Mouse (Mus musculus): ENCODE data around the gene Ppp1r2. TPM values are rescaled to one million over a fixed set of nuclear protein-coding genes. Genes with fewer than 3 reads are reported as not detected.

Ppp1r2 gene
- polyA plus RNA-seq, 1 experiment from 2014 or later: 36.8 TPM

- Histone ChIP-seq H3K36me3 (replicated peaks; ENCODE audit: insufficient read depth, low read length) (no peaks in the 10 kb centered on the region), H3K9me3 (ENCODE audit: low read length) (no peaks in the 10 kb centered on the region), H3K4me3 (ENCODE audit: low read depth, low read length) (no peak overlapping the region), H3K4me2 (ENCODE audit: low read depth, low read length) (no peak overlapping the region), H3K9ac (replicated peaks) (no peak overlapping the region), H3K27me3 (ENCODE audit: insufficient read depth, low read length) (no peaks in the 10 kb centered on the region), H3K27ac (ENCODE audit: low read depth) (no peak overlapping the region), H3K4me1 (ENCODE audit: insufficient read depth) (no peaks in the 10 kb centered on the region; the same call in 1 of the 2 replicates)
- ATAC-seq (no peak), DNase-seq (no peak)
- TF ChIP-seq EP300 (IDR thresholded peaks at IDR 0.05; ENCODE audit: low read depth) (no peak), CTCF (IDR thresholded peaks at IDR 0.05; ENCODE audit: low read depth) (no peak)
- WGBS (ENCODE audit: insufficient replicate concordance): 83% methylated on average over 5 of the region's 5 CpGs
These were observed 30.3 kb upstream of the Ppp1r2 start for GRCm38 (mm10) chr16:31305199-31305919.

DNA sequence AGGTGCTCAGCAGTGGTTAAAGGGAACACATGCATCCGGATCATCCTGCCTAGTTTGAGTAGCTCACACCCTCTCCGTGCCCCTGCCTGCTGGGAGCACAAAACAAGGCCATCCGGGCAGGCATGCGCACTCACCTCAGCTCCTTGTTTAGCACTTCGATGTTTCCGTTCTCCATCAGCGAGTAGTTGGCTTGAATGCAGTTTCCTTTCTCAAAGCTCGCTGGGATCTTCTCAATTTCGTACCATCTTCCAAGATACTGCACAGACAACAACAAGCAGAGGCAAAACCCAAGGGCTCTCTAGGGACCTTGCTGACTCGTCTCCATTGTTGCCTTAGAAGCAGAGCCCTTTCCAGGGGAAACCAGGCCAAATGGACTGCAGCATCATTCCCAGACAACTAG, 28.2 kb upstream of the Ppp1r2 start:
- Histone ChIP-seq H3K4me2 (ENCODE audit: low read depth, low read length) (no peak overlapping the region), H3K36me3 (replicated peaks; ENCODE audit: insufficient read depth, low read length) (no peaks in the 10 kb centered on the region), H3K4me3 (ENCODE audit: low read depth, low read length) (no peak overlapping the region), H3K27me3 (ENCODE audit: insufficient read depth, low read length) (no peaks in the 10 kb centered on the region), H3K27ac (ENCODE audit: low read depth) (no peak overlapping the region), H3K9me3 (ENCODE audit: low read length) (no peaks in the 10 kb centered on the region), H3K4me1 (ENCODE audit: insufficient read depth) (no peaks in the 10 kb centered on the region; the same call in 1 of the 2 replicates), H3K9ac (replicated peaks) (no peak overlapping the region)
- TF ChIP-seq CTCF (IDR thresholded peaks at IDR 0.05; ENCODE audit: low read depth): no peak
- no peak for TF ChIP-seq EP300 (IDR thresholded peaks at IDR 0.05; ENCODE audit: low read depth)
- WGBS (ENCODE audit: insufficient replicate concordance): 69% methylated on average over 10 of the region's 10 CpGs
- ATAC-seq (no peak), DNase-seq (no peak)

- no peak overlapping the region for H3K4me2 ChIP-seq (ENCODE audit: low read depth, low read length)
- DNase-seq (no peak), ATAC-seq (no peak)
- H3K4me3 ChIP-seq (ENCODE audit: low read depth, low read length): no peak overlapping the region
- H3K27ac ChIP-seq (ENCODE audit: low read depth): no peak overlapping the region
- no peaks in the 10 kb centered on the region; the same call in 1 of the 2 replicates for H3K4me1 ChIP-seq (ENCODE audit: insufficient read depth)
- no peak for TF ChIP-seq CTCF (IDR thresholded peaks at IDR 0.05; ENCODE audit: low read depth)
- H3K36me3 ChIP-seq (replicated peaks; ENCODE audit: insufficient read depth, low read length): no peaks in the 10 kb centered on the region
- no peaks in the 10 kb centered on the region for H3K27me3 ChIP-seq (ENCODE audit: insufficient read depth, low read length)
- 52% methylated on average over 6 of the region's 6 CpGs for WGBS (ENCODE audit: insufficient replicate concordance)
- H3K9me3 ChIP-seq (ENCODE audit: low read length): no peaks in the 10 kb centered on the region
- no peak overlapping the region for H3K9ac ChIP-seq (replicated peaks)
These were observed 25.9 kb upstream of the Ppp1r2 start for GRCm38 (mm10) chr16:31300883-31301532.

- Histone ChIP-seq H3K4me1 (ENCODE audit: insufficient read depth) (no peaks in the 10 kb centered on the region; the same call in 1 of the 2 replicates), H3K9me3 (ENCODE audit: low read length) (no peaks in the 10 kb centered on the region), H3K36me3 (replicated peaks; ENCODE audit: insufficient read depth, low read length) (no peaks in the 10 kb centered on the region), H3K27me3 (ENCODE audit: insufficient read depth, low read length) (no peaks in the 10 kb centered on the region), H3K4me3 (ENCODE audit: low read depth, low read length) (no peak overlapping the region), H3K27ac (ENCODE audit: low read depth) (no peak overlapping the region), H3K9ac (replicated peaks) (no peak overlapping the region), H3K4me2 (ENCODE audit: low read depth, low read length) (no peak overlapping the region)
- TF ChIP-seq EP300 (IDR thresholded peaks at IDR 0.05; ENCODE audit: low read depth) (no peak), CTCF (IDR thresholded peaks at IDR 0.05; ENCODE audit: low read depth) (no peak)
- DNase-seq: no peak
- ATAC-seq: no peak
- WGBS (ENCODE audit: insufficient replicate concordance): 48% methylated on average over 7 of the region's 7 CpGs
These were observed 25.4 kb upstream of the Ppp1r2 start for GRCm38 (mm10) chr16:31300467-31300866.

- Histone ChIP-seq H3K4me3 (ENCODE audit: low read depth, low read length) (no peak overlapping the region), H3K36me3 (replicated peaks; ENCODE audit: insufficient read depth, low read length) (no peaks in the 10 kb centered on the region), H3K9ac (replicated peaks) (no peak overlapping the region), H3K4me1 (ENCODE audit: insufficient read depth) (no peaks in the 10 kb centered on the region; the same call in 1 of the 2 replicates), H3K27me3 (ENCODE audit: insufficient read depth, low read length) (no peaks in the 10 kb centered on the region), H3K9me3 (ENCODE audit: low read length) (no peaks in the 10 kb centered on the region), H3K27ac (ENCODE audit: low read depth) (no peak overlapping the region), H3K4me2 (ENCODE audit: low read depth, low read length) (no peak overlapping the region)
- no peak for DNase-seq
- no peak for TF ChIP-seq EP300 (IDR thresholded peaks at IDR 0.05; ENCODE audit: low read depth)
- TF ChIP-seq CTCF (IDR thresholded peaks at IDR 0.05; ENCODE audit: low read depth): no peak
- ATAC-seq: no peak
- 74% methylated on average over 3 of the region's 3 CpGs for WGBS (ENCODE audit: insufficient replicate concordance)
These were observed 24.9 kb upstream of the Ppp1r2 start for GRCm38 (mm10) chr16:31299960-31300353.

DNA sequence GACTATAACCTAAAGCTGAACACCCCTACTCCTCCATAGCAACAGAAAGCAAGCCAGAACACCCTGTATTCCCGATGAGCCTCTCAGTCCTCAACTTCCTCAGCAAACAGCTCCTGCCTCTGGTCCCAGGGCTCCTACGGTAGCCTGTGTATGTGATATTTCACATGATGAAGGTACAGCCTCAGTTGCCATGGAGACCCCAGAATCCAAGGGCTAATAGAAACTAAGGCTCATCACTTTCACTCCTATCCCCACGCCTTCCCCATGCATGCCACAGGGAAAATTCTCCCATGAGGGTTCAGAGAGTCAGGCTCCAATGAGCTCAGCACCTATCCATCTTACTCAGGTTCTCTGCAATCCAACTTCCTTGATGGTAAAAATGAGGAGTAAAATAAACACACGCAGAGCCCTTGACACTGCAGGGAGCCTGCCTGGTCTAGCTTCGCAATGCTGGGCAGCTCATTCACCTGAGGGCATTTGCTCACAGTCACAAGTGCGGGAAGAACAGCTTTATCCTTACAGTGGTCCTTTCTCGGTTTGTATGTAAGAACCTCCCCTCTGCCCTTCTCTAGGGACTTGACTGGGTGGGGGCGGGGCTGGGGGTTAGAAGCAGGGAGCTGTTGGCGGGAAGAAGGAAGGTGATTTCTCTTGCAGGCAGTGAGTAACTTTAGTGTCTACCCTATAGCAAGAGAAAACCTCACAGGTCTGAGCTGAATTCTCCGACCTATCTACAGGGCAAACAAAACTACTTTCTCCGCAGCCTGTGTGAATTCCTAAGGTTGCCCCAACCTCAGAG, 24.3 kb upstream of the Ppp1r2 start:
- no peak overlapping the region for H3K4me3 ChIP-seq (ENCODE audit: low read depth, low read length)
- no peaks in the 10 kb centered on the region for H3K36me3 ChIP-seq (replicated peaks; ENCODE audit: insufficient read depth, low read length)
- WGBS (ENCODE audit: insufficient replicate concordance): 67% methylated on average over 11 of the region's 11 CpGs
- TF ChIP-seq CTCF (IDR thresholded peaks at IDR 0.05; ENCODE audit: low read depth): no peak
- no peak for TF ChIP-seq EP300 (IDR thresholded peaks at IDR 0.05; ENCODE audit: low read depth)
- no peaks in the 10 kb centered on the region for H3K27me3 ChIP-seq (ENCODE audit: insufficient read depth, low read length)
- DNase-seq (no peak), ATAC-seq (no peak)
- no peak overlapping the region for H3K27ac ChIP-seq (ENCODE audit: low read depth)
- no peak overlapping the region for H3K9ac ChIP-seq (replicated peaks)
- no peaks in the 10 kb centered on the region for H3K9me3 ChIP-seq (ENCODE audit: low read length)
- H3K4me1 ChIP-seq (ENCODE audit: insufficient read depth): no peaks in the 10 kb centered on the region; the same call in 1 of the 2 replicates
- H3K4me2 ChIP-seq (ENCODE audit: low read depth, low read length): no peak overlapping the region

Data from liver, postnatal 0 days (tissue).